Mouse (Mus musculus) stomach, postnatal 0 days (tissue): ENCODE measurements at regions not wholly inside any gene's neighbourhood (a gene's known extent, or its start where the extent isn't known, plus 50 kb on each side); places are given as distances from the start of the nearest gene placed in this dataset.

ENCODE experiments used
- CTCF ChIP-seq: IDR thresholded peaks from 2 replicates; pipeline ENCODE4 v1.5.1; 2016; ENCODE audit warnings: antibody characterized with exemption, low read depth, mild to moderate bottlenecking, moderate library complexity
- EP300 ChIP-seq: optimal IDR thresholded peaks from 2 replicates; pipeline ENCODE3; 2016; ENCODE audit warnings: antibody characterized with exemption

- no peak for TF ChIP-seq CTCF
- no peak for TF ChIP-seq EP300
These were observed 1185.2 kb upstream of the A1bg start for GRCm38 (mm10) chr15:62107976-62108375.
